Mouse (Mus musculus): ENCODE measurements at regions not wholly inside any gene's neighbourhood (a gene's known extent, or its start where the extent isn't known, plus 50 kb on each side); places are given as distances from the start of the nearest gene placed in this dataset.

GRCm38 (mm10) chr15:68646865-68647264, 2146.2 kb upstream of the Lrrc6 start:
- in situ Hi-C loops (cut with MboI; ENCODE audit: unreplicated experiment in 2 of 2): no loop called here

- in situ Hi-C loops (cut with MboI; ENCODE audit: unreplicated experiment in 2 of 2): no loop called here
Measured at GRCm38 (mm10) chr15:68644862-68645261, 2144.2 kb upstream of the Lrrc6 start.

DNA sequence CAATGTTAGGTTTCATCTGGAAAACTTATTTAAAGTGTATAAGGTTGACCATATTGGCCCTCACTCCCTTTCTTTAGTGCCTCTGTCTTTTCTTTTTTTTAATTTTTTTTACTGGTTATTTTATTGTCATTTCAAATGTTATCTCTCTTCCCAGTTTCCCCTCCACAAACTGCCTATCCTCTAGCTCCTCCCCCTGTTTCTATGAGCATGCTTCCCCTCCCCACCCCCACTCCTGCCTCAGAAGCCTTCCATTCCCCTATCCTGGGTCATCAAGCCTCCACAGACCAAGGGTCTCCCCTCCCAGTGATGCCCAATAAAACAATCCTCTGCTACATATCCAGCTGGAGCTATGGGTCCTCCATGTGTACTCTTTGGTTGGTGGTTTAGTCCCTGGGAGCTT, 2134.9 kb upstream of the Lrrc6 start:
- in situ Hi-C loops (cut with MboI; ENCODE audit: unreplicated experiment in 2 of 2): no loop called here

- in situ Hi-C loops (cut with MboI; ENCODE audit: unreplicated experiment in 2 of 2): no loop called here
Measured at GRCm38 (mm10) chr15:68626976-68627375, 2126.3 kb upstream of the Lrrc6 start.

- in situ Hi-C loops (cut with MboI; ENCODE audit: unreplicated experiment in 2 of 2): no loop called here
Measured at GRCm38 (mm10) chr15:68624831-68625230, 2124.1 kb upstream of the Lrrc6 start.

- in situ Hi-C loops (cut with MboI; ENCODE audit: unreplicated experiment in 2 of 2): no loop called here
Measured at GRCm38 (mm10) chr15:68620417-68621214, 2119.9 kb upstream of the Lrrc6 start.

DNA sequence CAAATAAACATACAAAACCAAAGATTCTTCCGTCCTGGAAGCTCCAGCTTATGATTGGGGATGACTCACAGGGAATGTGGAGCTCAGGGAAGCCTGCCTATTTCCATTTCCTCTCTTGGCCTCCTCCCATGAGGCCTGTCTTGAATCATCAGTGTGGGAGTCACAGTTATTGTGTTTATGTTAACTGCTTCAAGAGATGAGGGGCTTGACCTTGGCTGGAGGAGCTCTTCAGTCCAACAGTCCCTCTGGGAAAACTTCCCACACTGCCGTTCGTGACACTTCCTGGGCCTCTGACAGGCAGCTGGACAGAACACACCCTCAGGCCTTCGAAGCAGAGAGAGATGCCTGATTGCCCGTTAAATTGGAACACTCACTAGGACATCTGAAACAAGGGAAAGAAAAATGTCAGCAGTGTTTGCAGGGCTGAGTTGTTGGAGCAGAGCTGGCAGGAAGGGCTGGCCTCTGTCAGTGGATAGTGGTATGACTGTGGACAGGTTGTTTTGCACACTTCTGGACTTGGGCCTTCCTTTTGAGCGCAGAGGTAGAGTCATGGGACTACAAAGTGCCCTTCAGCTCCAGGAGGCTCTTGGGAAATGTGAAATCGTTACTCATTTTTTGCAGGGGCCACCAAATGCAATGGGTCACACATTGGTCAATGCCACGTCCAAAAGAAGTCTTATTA, 2105.5 kb upstream of the Lrrc6 start:
- in situ Hi-C loops (cut with MboI; ENCODE audit: unreplicated experiment in 2 of 2): no loop called here

- in situ Hi-C loops (cut with MboI; ENCODE audit: unreplicated experiment in 2 of 2): no loop called here
Measured at GRCm38 (mm10) chr15:68605478-68605877, 2104.8 kb upstream of the Lrrc6 start.

- in situ Hi-C loops (cut with MboI; ENCODE audit: unreplicated experiment in 2 of 2): no loop called here
Measured at GRCm38 (mm10) chr15:68582177-68582576, 2081.5 kb upstream of the Lrrc6 start.

DNA sequence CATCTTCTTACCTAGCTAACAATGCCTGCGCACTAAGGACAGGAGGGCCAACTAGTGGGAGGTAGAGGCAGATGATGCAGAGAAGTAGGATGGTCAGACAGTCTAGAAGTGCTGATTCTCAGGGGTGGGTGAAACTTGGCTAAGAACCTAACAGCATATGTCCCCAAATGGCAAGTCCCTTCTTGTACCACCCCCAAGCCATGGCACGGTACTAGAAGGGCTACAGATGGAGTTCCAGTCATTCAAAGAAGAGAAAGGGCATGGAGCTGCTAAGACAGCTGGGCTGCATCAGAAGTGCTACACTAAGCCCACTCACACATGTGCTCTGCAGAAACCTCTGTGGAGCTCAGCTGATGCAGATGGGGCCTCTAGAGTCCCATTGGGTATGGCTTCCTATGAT, 2078.8 kb upstream of the Lrrc6 start:
- in situ Hi-C loops (cut with MboI; ENCODE audit: unreplicated experiment in 2 of 2): no loop called here

DNA sequence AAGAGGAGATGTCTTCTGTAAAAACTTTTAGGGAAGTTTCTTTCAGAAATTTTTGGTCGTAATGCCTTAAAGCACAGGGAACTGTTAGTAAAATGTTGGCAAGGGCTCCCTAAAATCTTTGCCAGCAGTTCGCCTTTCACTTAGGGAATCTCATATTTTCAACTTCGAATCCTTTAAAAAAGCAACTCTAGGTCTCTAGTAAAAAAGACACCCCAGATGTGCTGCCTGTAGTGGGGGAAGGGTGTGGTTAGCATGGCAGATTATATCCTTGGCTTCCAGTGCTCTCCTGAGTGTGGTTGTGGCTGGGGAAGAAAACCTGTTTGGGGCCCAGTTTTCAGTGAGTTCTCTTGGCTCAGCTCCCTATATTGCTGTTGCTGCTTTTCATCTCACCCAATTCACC, 2059.9 kb upstream of the Lrrc6 start:
- in situ Hi-C loops (cut with MboI; ENCODE audit: unreplicated experiment in 2 of 2): no loop called here

DNA sequence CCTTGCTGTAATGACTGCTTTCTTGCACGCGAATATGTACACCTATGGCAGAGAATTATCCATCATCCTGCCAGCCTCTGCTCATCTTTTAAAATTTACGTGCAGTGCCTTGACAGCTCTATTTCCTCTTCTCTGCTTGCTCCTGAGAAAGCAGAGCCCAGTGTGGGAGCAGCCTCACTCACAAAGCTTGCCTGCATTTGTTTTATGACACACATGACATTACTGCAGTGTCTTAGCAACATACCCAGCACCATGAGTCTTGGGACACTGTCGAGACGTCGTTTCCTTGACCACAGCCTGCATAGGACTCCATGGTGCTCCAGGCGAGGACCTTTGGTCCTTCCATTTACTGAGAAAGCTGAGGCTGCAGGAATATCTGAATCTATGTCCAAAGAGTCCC, 2055.4 kb upstream of the Lrrc6 start:
- in situ Hi-C loops (cut with MboI; ENCODE audit: unreplicated experiment in 2 of 2): no loop called here

GRCm38 (mm10) chr15:68536055-68536325, 2035.3 kb upstream of the Lrrc6 start:
- in situ Hi-C loops (cut with MboI; ENCODE audit: unreplicated experiment in 2 of 2): no loop called here

GRCm38 (mm10) chr15:68535297-68536054, 2034.8 kb upstream of the Lrrc6 start:
- in situ Hi-C loops (cut with MboI; ENCODE audit: unreplicated experiment in 2 of 2): no loop called here

- in situ Hi-C loops (cut with MboI; ENCODE audit: unreplicated experiment in 2 of 2): no loop called here
Measured at GRCm38 (mm10) chr15:68520759-68521158, 2020.0 kb upstream of the Lrrc6 start.

DNA sequence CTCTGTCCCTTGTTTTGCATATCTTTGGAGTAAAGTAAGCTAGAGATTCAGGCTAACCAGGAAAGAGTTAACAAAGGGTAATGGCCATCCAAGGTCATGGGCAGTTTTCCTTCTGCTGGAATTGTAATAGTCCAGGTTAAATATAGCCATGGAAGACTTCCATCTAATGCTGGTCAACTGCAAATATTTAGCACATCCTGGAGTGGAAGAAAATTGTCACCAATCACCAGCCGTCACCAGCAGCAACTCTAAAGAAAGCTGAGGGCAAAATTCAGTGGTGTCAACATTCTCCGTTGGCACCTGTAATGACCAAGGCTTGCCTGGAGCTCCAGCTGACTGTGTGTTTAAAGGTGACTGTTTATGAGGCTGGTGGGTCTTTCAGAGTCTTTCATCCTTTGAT, 2011.7 kb upstream of the Lrrc6 start:
- in situ Hi-C loops (cut with MboI; ENCODE audit: unreplicated experiment in 2 of 2): no loop called here

GRCm38 (mm10) chr15:68508190-68508589, 2007.5 kb upstream of the Lrrc6 start:
- in situ Hi-C loops (cut with MboI; ENCODE audit: unreplicated experiment in 2 of 2): no loop called here

- in situ Hi-C loops (cut with MboI; ENCODE audit: unreplicated experiment in 2 of 2): no loop called here
Measured at GRCm38 (mm10) chr15:68506093-68506492, 2005.4 kb upstream of the Lrrc6 start.

- in situ Hi-C loops (cut with MboI; ENCODE audit: unreplicated experiment in 2 of 2): no loop called here
Measured at GRCm38 (mm10) chr15:68496438-68496837, 1995.7 kb upstream of the Lrrc6 start.

DNA sequence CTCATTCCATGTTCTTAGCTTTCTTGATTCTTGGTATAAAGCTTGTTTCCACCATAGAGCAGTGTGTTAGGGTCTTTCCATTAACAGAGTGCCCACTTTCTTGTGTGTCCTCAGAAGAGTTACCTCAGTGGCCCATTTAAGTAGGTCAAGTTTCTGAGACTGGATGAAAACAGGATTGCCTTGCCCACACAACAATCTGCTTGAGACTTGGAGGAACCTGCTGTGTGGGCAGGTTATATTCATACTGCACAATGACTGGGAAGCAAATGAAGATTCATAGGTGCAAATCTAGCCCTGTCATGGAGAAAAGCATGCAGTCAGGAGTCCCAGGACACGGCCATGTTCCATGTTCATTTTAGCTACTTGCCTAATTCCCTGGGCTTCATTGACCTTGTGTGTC, 1984.1 kb upstream of the Lrrc6 start:
- in situ Hi-C loops (cut with MboI; ENCODE audit: unreplicated experiment in 2 of 2): no loop called here

DNA sequence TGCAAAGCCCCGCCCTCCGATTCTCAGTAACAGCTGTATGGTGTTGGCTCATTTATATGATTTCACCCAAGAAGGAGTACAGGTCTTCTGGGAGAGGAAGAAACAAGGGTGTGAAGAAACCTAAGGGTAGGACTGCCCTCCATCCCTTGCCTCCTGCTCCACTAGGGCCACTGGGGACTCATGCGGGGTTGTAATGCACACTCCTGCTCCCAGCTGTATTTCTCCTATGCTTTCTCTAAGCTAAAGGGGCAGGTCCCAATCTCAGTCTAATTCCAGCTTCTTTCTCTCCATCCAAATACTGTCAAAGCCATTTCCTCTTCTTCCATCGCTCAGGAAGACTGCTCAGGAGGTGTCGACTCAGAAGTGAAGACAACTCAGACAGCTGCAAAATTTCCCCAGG, 1977.0 kb upstream of the Lrrc6 start:
- in situ Hi-C loops (cut with MboI; ENCODE audit: unreplicated experiment in 2 of 2): no loop called here

- in situ Hi-C loops (cut with MboI; ENCODE audit: unreplicated experiment in 2 of 2): no loop called here
Measured at GRCm38 (mm10) chr15:68471928-68472327, 1971.2 kb upstream of the Lrrc6 start.

Data from v-Abl transformed pro-B cells (cell line).